Mouse (Mus musculus): ENCODE data around the gene Tspan14.
A peak's percentile ranks its signal among the peaks of the same experiment; 100 is the strongest.

DNA sequence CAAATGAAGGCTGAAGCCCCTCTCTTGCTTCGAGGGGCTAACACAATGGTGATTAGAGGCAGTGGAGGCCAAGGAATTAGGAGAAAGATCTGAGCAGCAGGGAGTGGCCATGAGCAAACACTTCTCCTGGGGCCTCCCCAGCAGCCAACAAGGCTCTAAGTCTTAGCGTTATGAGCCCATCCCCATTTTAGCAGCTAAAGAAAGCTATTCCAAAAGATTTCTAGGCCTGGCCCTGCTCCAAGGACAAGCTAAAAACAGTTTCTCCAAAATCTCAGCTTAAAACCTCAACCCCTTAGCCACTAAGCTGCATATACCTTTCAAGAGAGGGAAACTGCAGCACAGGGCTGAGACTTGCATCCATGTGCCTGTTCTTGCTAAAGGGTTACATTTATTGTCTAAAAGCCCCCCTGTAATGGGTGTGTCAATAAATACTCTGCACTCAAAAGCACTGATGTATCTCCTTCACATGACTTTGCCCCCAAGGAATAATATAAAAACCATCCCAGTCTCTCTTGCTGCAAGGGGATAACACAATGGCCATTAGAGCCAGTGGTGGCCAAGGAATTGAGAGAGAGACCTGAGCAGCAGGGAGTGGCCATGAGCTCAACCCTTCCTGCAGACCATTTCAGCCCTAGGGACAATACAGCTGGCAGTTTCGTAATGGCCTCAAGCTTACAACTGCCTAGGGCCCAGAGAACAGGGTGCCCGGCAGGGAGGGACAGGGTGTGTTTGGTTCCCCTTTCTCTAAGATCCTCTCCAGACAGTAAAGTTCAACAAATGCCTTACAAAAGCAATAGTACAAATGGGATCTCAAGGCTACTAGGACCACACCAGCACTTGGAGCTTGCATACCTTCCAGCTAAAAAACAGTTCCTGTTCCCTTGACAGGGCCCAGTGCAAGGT is 8.3 kb downstream of the Tspan14 start:
- TF ChIP-seq CTCF (IDR thresholded peaks at IDR 0.05; ENCODE audit: insufficient read depth, low read length) (no peak), POLR2A (IDR thresholded peaks at IDR 0.05; ENCODE audit: borderline replicate concordance, extremely low read depth, low read depth, low read length) (peak; percentile 13; the same call in 1 of the 2 replicates)

All from lung, adult 2 months (tissue).